Mouse (Mus musculus) frontal cortex, adult 2 months (tissue): ENCODE results near the gene Olfr986. TPM values are rescaled to one million over a fixed set of nuclear protein-coding genes. Genes with fewer than 3 reads are reported as not detected.
"Not testable (repeated sequence)": the region's sequence is repeated elsewhere in the genome, so short reads cannot be mapped to it uniquely, and the experiment has no call there.

Source experiments
- DNase-seq, 2 experiments: peaks; one replicate each; pipeline ENCODE4 v3.0.0; 2022; ENCODE audit warnings: low spot score in 1 of 2; ENCODE audit errors: extremely low spot score in 1 of 2
- polyA plus RNA-seq: library from polyadenylated mRNA; depleted of rRNA; stranded (reverse); fragments of >200 nt; gene quantifications from 2 replicates; pipeline ENCODE4 v1.2.3, GENCODE M21; 2012; rRNA removed

Olfr986 gene
- polyA plus RNA-seq, result not detected in 2 replicates

DNA sequence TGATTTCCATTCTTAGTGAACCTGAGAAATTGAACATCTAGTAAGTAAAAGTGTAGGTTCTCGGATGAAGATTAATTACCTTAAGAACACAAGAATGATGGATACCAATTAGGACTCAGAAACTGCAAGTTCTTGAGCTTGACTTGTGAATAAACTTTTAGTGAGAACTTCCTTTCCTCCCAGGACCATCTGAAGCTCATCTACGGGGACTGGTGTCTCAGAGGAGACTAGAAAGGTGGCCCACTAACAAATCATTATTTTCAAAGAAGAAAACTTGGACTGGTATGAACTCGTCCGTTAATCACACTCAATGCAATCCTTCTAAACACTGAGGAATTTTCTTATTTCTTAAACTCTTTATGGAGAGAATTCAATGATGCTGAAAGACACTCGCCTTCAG is at the start of gene Olfr986:
Gene Olfr986, plus strand, starts transcription at position 301 of the 400 bp plus-strand sequence.
- no peak for DNase-seq

- no peak for DNase-seq
Measured at GRCm38 (mm10) chr9:40136987-40137688, 43.6 kb upstream of the Olfr986 start.

- no peak for DNase-seq
Measured at GRCm38 (mm10) chr9:40139484-40139883, 41.2 kb upstream of the Olfr986 start.

GRCm38 (mm10) chr9:40141544-40141943 is 39.2 kb upstream of the Olfr986 start:
- no peak for DNase-seq

GRCm38 (mm10) chr9:40155118-40155644 is 25.5 kb upstream of the Olfr986 start:
- no peak for DNase-seq

DNA sequence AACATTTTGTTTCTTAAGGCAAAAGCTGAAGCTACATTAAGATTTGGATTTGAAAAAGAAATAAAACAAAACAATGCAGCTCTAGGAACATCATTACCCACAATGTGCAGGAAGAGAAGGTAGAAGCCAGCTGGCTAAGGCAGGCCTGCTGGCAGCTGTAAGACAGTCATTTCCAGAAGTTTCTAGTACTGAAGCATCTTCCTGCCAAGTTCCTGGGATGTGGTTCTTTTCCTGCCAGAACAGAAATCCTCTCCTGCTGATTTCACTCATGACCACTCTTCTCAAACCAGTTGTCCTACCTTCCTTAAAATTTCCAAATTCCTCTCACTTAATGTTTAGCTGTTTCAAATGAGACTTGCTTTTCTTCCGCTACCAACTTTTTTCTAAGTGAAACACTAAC is 14.3 kb upstream of the Olfr986 start:
- DNase-seq, result peak in 1 of 2 experiments; percentile 7

DNA sequence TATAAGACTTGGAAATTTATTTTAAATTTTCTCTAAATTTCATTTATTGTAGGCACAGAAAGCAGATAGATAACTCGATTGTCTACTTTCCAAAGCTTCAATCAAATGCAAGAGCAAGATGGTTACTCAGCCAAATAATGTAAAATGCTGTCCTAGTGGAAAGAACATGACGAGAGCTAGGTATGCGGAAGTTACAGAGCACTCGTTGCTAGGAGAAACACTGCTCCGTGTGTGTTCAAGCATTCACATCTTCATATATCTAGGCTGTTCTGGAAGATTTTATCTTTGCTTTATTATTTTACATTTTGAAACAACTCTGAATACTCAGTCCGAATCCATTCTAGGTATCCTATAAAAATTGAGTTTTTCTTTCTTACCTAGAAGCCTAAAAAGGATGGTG is 3.7 kb upstream of the Olfr986 start:
- DNase-seq, result no peak

DNA sequence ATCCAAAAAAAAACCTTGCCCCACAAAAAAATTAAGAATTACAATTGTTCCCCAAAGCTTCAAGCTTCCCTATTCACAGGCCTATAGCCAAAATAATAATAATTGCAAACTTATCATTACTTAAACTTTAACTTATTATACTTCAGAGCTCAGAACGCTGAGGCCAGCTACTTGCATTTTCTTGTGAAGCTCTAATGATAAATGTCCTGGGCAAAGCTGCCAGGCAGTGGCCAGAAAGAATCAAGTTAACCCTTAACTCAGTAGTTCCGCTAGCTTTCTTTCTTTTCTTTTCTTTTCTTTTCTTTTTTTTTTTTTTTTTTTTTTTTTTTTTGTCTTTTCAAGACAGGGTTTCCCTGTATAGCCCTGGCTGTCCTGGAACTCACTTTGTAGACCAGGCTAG is 4.4 kb downstream of the Olfr986 start:
- not testable (repeated sequence) for DNase-seq

DNA sequence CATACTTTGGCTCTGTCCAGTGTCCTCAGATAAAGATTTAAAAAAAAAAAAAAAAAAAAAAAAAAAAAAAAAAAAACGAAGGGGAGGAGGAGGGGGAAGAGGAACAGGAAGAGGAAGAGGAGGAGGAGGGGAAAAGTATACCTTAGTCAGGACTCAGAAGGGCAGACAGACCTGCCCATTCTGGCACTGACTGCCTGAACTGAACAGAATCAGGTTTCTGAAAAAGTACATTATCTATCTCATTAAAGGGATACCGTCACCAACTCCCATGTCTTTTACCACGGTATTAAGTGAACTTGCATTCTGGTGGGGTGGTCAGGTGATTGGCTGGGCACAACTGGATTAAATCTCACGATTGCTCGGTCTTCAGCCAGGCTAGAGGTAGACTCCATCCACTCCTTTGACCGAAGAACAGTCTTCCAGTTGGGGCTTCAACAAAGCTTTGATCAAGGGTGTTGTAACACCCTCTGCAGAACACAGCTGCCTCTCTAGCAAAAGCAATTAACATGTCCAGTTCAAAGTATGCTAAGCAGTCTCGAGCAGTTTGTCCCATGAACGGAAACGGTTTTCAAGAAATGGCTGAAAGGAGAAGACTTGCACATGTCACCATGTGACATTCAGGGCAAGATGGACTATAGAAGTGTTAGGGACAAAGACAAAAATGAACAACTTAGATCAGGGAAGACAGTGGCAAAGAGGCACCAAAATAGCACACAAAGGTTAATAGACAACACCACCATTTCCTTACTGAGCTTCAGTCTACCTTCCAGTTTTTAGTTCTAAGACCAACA is 10.6 kb downstream of the Olfr986 start:
- no peak for DNase-seq

DNA sequence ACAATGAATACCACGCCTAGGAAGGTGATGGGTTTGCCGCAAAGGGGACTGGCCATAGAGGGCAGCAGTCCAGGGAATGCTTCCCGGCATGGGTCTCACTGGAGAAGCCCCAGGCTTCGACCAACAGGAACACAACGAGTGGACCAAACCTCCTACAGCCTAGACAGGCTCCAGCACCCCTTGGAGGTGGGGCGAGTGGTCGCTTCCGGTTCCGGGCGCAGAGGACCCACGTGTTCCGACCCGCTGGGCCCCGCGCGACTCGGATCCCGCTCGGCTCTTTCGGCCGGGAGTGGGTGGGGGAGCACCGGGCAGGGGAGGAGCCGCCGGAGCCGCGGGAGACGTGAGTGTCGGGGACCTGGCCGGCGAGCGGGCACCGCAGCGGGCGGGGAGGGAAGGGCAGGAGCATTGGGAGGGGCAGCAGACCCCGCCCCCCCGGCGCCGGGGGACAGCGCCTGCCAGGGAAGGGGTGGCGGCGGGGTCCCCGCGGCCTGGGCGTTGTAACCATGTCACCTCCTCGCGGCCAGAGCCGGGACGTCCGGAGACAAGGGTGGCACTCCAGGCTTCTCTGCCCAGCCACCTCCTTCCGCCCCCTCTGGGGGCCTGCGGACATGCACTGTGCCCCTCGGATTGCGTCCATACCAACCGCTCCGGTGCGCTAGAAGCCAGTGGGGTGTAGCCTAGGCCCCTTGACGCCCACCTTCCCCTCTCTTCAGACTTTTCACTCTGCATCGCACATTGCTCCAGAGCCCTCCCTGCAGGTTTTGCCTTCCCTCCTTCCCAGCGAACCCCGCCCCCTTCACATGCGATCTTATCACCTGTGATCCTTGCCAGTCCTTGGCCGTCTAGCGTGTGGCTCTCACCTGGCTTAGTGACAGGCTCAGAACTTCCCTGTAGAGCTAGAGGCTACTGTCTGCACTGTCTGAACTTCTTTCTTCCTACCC is 11.6 kb downstream of the Olfr986 start, which contains the start of gene Zfp202:
Gene Zfp202, plus strand, starts transcription at position 219 of the 941 bp plus-strand sequence.
- peak; percentile 78 to 86 for DNase-seq

DNA sequence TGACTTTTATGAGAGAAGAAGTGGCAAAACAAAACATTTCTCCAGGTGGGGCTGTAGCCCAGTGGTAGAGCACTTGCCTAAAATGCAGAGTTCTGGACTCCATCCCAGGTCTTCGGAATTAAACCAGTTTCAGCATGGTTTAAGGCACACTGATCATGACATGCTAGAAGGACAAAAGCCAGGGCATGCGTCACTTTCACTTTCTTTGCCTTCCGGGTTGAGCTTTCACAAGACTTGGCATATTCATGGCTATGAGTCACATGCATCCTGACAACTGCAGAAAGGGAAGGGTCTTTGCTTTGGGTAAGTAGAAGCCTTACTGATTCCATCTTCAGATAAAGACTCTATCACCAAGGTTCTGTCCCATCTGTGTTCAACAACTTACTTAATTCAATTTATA is 15.3 kb downstream of the Olfr986 start:
- DNase-seq, result no peak

- no peak for DNase-seq
Measured at GRCm38 (mm10) chr9:40206546-40206950, 25.8 kb downstream of the Olfr986 start.

- DNase-seq, result no peak
Measured at GRCm38 (mm10) chr9:40210744-40211143, 30.0 kb downstream of the Olfr986 start.

DNA sequence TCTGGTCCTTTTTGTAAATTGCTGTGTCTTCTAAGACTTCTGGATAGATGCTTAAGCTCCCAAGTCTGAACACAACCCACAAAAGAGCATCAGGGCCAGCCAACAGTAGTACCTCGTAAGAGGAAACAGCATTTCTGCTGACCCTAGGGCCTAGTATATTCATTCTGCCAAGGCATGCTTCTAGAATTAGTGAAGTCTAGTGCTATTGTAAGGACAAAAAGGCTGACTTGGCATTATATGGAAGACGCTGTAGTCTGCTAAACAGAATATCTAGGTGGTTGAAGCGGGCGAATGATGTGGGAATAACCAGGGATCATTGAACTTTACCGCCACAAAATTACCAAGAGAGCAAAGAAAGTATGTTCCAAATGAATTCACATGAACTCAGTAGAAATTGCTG is 33.3 kb downstream of the Olfr986 start:
- no peak for DNase-seq

DNA sequence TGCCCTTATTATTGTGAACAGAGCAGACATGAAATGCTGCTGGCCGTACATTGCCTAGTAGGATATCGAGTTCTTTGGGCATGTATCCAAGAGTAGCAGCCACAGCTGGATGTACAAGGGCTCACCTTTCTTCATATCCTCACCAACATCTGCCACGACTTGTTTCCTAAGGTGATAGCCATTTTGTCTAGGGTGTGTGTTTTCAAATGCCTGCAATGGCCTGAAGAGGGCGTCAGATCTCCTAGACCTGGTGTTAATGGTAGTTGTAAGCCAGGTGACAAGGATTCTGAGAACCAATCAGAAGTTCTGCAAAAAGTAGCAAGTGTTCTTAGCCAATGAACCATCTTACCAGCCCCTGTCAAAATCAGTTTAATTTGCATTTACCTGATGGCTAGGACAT is 35.9 kb downstream of the Olfr986 start:
- DNase-seq, result no peak

- DNase-seq, result no peak
Measured at GRCm38 (mm10) chr9:40224289-40224688, 43.6 kb downstream of the Olfr986 start.

DNA sequence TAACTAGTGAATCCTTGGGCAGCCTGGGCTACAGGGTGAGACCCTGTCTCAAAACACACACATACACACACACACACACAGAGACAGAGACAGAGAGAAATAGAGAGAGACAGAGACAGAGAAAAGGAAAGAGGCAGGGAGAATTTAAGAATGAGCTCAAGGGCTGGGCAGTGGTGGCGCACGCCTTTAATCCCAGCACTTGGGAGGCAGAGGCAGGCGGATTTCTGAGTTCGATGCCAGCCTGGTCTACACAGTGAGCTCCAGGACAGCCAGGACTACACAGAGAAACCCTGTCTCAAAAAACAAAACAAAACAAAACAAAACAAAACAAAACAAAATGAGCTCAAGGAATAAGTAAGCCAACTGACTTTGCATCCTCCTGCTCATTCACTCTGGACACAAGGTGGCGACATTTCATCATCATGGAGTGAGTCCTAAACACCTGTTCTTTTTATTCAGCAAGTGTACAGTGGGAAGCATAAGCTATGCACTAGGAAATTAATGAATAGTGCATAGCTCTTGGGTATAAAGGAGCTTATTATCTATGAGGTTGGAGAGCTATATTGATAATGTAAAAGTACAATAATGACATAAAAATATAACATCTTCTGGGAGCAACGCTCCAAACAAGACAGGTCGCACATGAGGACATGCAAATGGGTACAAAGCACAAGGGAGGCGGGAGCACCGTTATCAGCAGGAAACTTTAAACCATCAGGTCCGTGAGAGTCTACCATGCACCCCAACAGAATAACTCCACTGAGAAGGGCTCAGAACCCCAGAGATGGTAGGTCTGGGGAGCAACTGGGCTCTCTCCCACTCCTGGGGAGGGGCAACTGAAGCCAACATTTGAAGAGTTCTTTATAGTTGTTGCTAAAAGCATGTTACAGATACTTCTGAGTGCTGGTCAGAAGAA is 47.4 kb downstream of the Olfr986 start:
- DNase-seq, result peak in 1 of 2 experiments; percentile 76

- no peak for DNase-seq
Measured at GRCm38 (mm10) chr9:40228804-40229331, 48.1 kb downstream of the Olfr986 start.

- DNase-seq, result no peak
Measured at GRCm38 (mm10) chr9:40229479-40229878, 48.8 kb downstream of the Olfr986 start.
